Mouse (Mus musculus): Measurements from ENCODE around the gene Dstyk.
A peak's percentile ranks its signal among the peaks of the same experiment; 100 is the strongest.

The Dstyk gene

GRCm38 (mm10) chr1:132417319-132418251 is at the start of gene Dstyk:
TSS of gene Dstyk (plus strand) at chr1:132417555.
- DNase-seq (ENCODE audit: low spot score in 2 of 2): peak; percentile 93 to 94

- peak; percentile 71 to 86 for DNase-seq (ENCODE audit: low spot score in 2 of 2)
Measured at GRCm38 (mm10) chr1:132367692-132368506, 49.5 kb upstream of the Dstyk start.

- no peak for DNase-seq (ENCODE audit: low spot score in 2 of 2)
Measured at GRCm38 (mm10) chr1:132370681-132371173, 46.6 kb upstream of the Dstyk start.

GRCm38 (mm10) chr1:132371298-132372081 is 45.9 kb upstream of the Dstyk start:
- no peak for DNase-seq (ENCODE audit: low spot score in 2 of 2)

- DNase-seq (ENCODE audit: low spot score in 2 of 2): no peak
Measured at GRCm38 (mm10) chr1:132372354-132372753, 45.0 kb upstream of the Dstyk start.

- no peak for DNase-seq (ENCODE audit: low spot score in 2 of 2)
Measured at GRCm38 (mm10) chr1:132372896-132373534, 44.3 kb upstream of the Dstyk start.

GRCm38 (mm10) chr1:132374140-132374872 is 43.0 kb upstream of the Dstyk start:
- no peak for DNase-seq (ENCODE audit: low spot score in 2 of 2)

- DNase-seq (ENCODE audit: low spot score in 2 of 2): no peak
Measured at GRCm38 (mm10) chr1:132374873-132375244, 42.5 kb upstream of the Dstyk start.

- DNase-seq (ENCODE audit: low spot score in 2 of 2): no peak
Measured at GRCm38 (mm10) chr1:132375256-132375655, 42.1 kb upstream of the Dstyk start.

GRCm38 (mm10) chr1:132376211-132377054 is 40.9 kb upstream of the Dstyk start:
- no peak for DNase-seq (ENCODE audit: low spot score in 2 of 2)

- no peak for DNase-seq (ENCODE audit: low spot score in 2 of 2)
Measured at GRCm38 (mm10) chr1:132377055-132377365, 40.3 kb upstream of the Dstyk start.

GRCm38 (mm10) chr1:132377811-132378210 is 39.5 kb upstream of the Dstyk start:
- DNase-seq (ENCODE audit: low spot score in 2 of 2): no peak

GRCm38 (mm10) chr1:132380550-132381100 is 36.7 kb upstream of the Dstyk start:
- no peak for DNase-seq (ENCODE audit: low spot score in 2 of 2)

- no peak for DNase-seq (ENCODE audit: low spot score in 2 of 2)
Measured at GRCm38 (mm10) chr1:132381929-132382328, 35.4 kb upstream of the Dstyk start.

- DNase-seq (ENCODE audit: low spot score in 2 of 2): no peak
Measured at GRCm38 (mm10) chr1:132384001-132384554, 33.3 kb upstream of the Dstyk start.

GRCm38 (mm10) chr1:132385266-132385665 is 32.1 kb upstream of the Dstyk start:
- DNase-seq (ENCODE audit: low spot score in 2 of 2): no peak

GRCm38 (mm10) chr1:132385711-132386110 is 31.6 kb upstream of the Dstyk start:
- DNase-seq (ENCODE audit: low spot score in 2 of 2): no peak

GRCm38 (mm10) chr1:132386266-132386665 is 31.1 kb upstream of the Dstyk start:
- DNase-seq (ENCODE audit: low spot score in 2 of 2): no peak

GRCm38 (mm10) chr1:132387943-132388342 is 29.4 kb upstream of the Dstyk start:
- no peak for DNase-seq (ENCODE audit: low spot score in 2 of 2)

All from urinary bladder, postnatal 4 days (tissue).